Mouse (Mus musculus) midbrain, embryonic 14.5 days (tissue): Measurements from ENCODE around the gene Adgrf5. TPM values are rescaled to one million over a fixed set of nuclear protein-coding genes. Genes with fewer than 3 reads are reported as not detected.
A peak's percentile ranks its signal among the peaks of the same experiment; 100 is the strongest.
"Not testable (repeated sequence)": the region's sequence is repeated elsewhere in the genome, so short reads cannot be mapped to it uniquely, and the experiment has no call there.

Source experiments
- ATAC-seq: fragments of 200-750 bp; cut with Nextera tagmentation; 2 replicates; pipeline ENCODE4 v1.8.0; 2017; ENCODE audit warnings: moderate number of reproducible peaks, moderate library complexity; ENCODE audit not compliant: low FRiP score, low TSS enrichment
- DNase-seq: peaks from one replicate; pipeline ENCODE4 v3.0.0-alpha.2; 2015
- H3K27ac ChIP-seq: fragments of 300-500 bp; sonication (generic); replicated peaks from 2 replicates; pipeline ENCODE4 v1.5.1; 2014; ENCODE audit warnings: mild to moderate bottlenecking, low read depth, low read length, moderate library complexity
- H3K27me3 ChIP-seq: fragments of 300-500 bp; sonication (generic); 2 replicates; pipeline ENCODE4 v1.6.1; 2014; ENCODE audit warnings: low read length, control low read depth, mixed read lengths; ENCODE audit not compliant: control insufficient read depth, insufficient read depth
- H3K36me3 ChIP-seq: fragments of 300-500 bp; sonication (generic); 2 replicates; pipeline ENCODE4 v1.6.1; 2014; ENCODE audit warnings: low read length, control low read depth; ENCODE audit not compliant: control insufficient read depth, insufficient read depth
- H3K4me1 ChIP-seq: fragments of 300-500 bp; sonication (generic); 2 replicates; pipeline ENCODE4 v1.6.1; 2014; ENCODE audit warnings: mild to moderate bottlenecking, antibody characterized with exemption, low read length, control low read depth; ENCODE audit not compliant: control insufficient read depth, insufficient read depth
- H3K4me2 ChIP-seq: fragments of 300-500 bp; sonication (generic); 2 replicates; pipeline ENCODE4 v1.6.1; 2014; ENCODE audit warnings: mild to moderate bottlenecking, low read length, moderate library complexity
- H3K4me3 ChIP-seq: fragments of 300-500 bp; sonication (generic); replicated peaks from 2 replicates; pipeline ENCODE4 v1.5.1; 2014; ENCODE audit warnings: low read depth, low read length
- H3K9ac ChIP-seq: fragments of 300-500 bp; sonication (generic); replicated peaks from 2 replicates; pipeline ENCODE4 v1.6.1; 2014; ENCODE audit warnings: mild to moderate bottlenecking, low read length, moderate library complexity
- H3K9me3 ChIP-seq: fragments of 300-500 bp; sonication (generic); 2 replicates; pipeline ENCODE4 v1.6.1; 2016; ENCODE audit warnings: low read length, control low read depth, mixed read lengths; ENCODE audit not compliant: control insufficient read depth
- WGBS: fragments of 180-500 bp; shearing (Covaris S2); extraction: QIAGEN DNeasy Blood & Tissue Kit; methylation state at CpG from one replicate; pipeline ENCODE4 v1.1.7; 2014; 5-methylcytosine and 5-hydroxymethylcytosine counted together
- polyA plus RNA-seq: library from polyadenylated mRNA; unstranded; fragments of >200 nt; fragmentation: Nextera tagmentation; extraction: Ambion mirVana; gene quantifications from 2 replicates; pipeline ENCODE4 v1.2.1, GENCODE M21; 2014

The Adgrf5 gene
- polyA plus RNA-seq, 1 experiment from 2014 or later = 7.9 TPM

GRCm38 (mm10) chr17:43337643-43338042 is 22.6 kb upstream of the Adgrf5 start:
- Histone ChIP-seq H3K36me3 (no peaks in the 10 kb centered on the region), H3K27ac (no peak overlapping the region), H3K4me3 (no peak overlapping the region), H3K4me2 (no peak overlapping the region), H3K9me3 (no peaks in the 10 kb centered on the region), H3K9ac (no peak overlapping the region), H3K27me3 (no peaks in the 10 kb centered on the region), H3K4me1 (no peaks in the 10 kb centered on the region)
- no peak for ATAC-seq
- 86% methylated on average over 2 of the region's 2 CpGs for WGBS
- no peak for DNase-seq

- H3K4me2 ChIP-seq = no peak overlapping the region
- ATAC-seq = no peak
- H3K27me3 ChIP-seq = no peaks in the 10 kb centered on the region
- H3K4me1 ChIP-seq = no peaks in the 10 kb centered on the region
- no peak overlapping the region for H3K4me3 ChIP-seq
- H3K27ac ChIP-seq = no peak overlapping the region
- DNase-seq = no peak
- WGBS = 80% methylated on average over 3 of the region's 3 CpGs
- no peak overlapping the region for H3K9ac ChIP-seq
- H3K9me3 ChIP-seq = no peaks in the 10 kb centered on the region
- H3K36me3 ChIP-seq = no peaks in the 10 kb centered on the region
Measured at GRCm38 (mm10) chr17:43338279-43338678, 22.0 kb upstream of the Adgrf5 start.

GRCm38 (mm10) chr17:43346499-43346898 is 13.8 kb upstream of the Adgrf5 start:
- not testable (repeated sequence) for DNase-seq
- WGBS = 90% methylated on average over 2 of the region's 2 CpGs

GRCm38 (mm10) chr17:43357902-43358539 is 2.2 kb upstream of the Adgrf5 start:
- H3K4me3 ChIP-seq = no peak overlapping the region
- no peak overlapping the region for H3K9ac ChIP-seq
- DNase-seq = peak; percentile 63
- ATAC-seq = no peak
- 8% methylated on average over 9 of the region's 9 CpGs for WGBS
- 0 out of 2 replicates have a peak, but pooled peaks cover 3% of the 10 kb centered on the region for H3K4me1 ChIP-seq
- H3K9me3 ChIP-seq = no peaks in the 10 kb centered on the region
- no peaks in the 10 kb centered on the region for H3K27me3 ChIP-seq
- 0 out of 2 replicates have a peak overlapping the region, but pooled peaks have one; percentile 10 for H3K4me2 ChIP-seq
- no peaks in the 10 kb centered on the region for H3K36me3 ChIP-seq
- no peak overlapping the region for H3K27ac ChIP-seq

More at GRCm38 (mm10) chr17:43346499-43346898, 13.8 kb upstream of the Adgrf5 start:
- not testable (repeated sequence) for H3K9me3 ChIP-seq, H3K9ac ChIP-seq, H3K27ac ChIP-seq, H3K27me3 ChIP-seq, H3K4me3 ChIP-seq, H3K4me2 ChIP-seq, H3K4me1 ChIP-seq, H3K36me3 ChIP-seq, ATAC-seq

- DNase-seq (no peak), ATAC-seq (no peak)
- Histone ChIP-seq H3K4me1 (0 out of 2 replicates have a peak, but pooled peaks cover 3% of the 10 kb centered on the region), H3K4me3 (no peak overlapping the region), H3K36me3 (no peaks in the 10 kb centered on the region), H3K4me2 (no peak overlapping the region), H3K27ac (no peak overlapping the region), H3K9me3 (no peaks in the 10 kb centered on the region), H3K27me3 (no peaks in the 10 kb centered on the region), H3K9ac (no peak overlapping the region)
- 88% methylated on average over 11 of the region's 11 CpGs for WGBS
Measured at GRCm38 (mm10) chr17:43361021-43361420, 770 bp downstream of the Adgrf5 start.

- Histone ChIP-seq H3K36me3 (no peaks in the 10 kb centered on the region), H3K9me3 (no peaks in the 10 kb centered on the region), H3K4me2 (no peak overlapping the region), H3K27me3 (no peaks in the 10 kb centered on the region), H3K4me3 (no peak overlapping the region), H3K9ac (no peak overlapping the region), H3K4me1 (0 out of 2 replicates have a peak, but pooled peaks cover 3% of the 10 kb centered on the region), H3K27ac (no peak overlapping the region)
- ATAC-seq (no peak), DNase-seq (no peak)
- 57% methylated on average over 11 of the region's 11 CpGs for WGBS
Measured at GRCm38 (mm10) chr17:43362362-43362761, 2.1 kb downstream of the Adgrf5 start.

GRCm38 (mm10) chr17:43362881-43363280 is 2.6 kb downstream of the Adgrf5 start:
- Histone ChIP-seq H3K9ac (no peak overlapping the region), H3K4me1 (0 out of 2 replicates have a peak, but pooled peaks cover 3% of the 10 kb centered on the region), H3K27me3 (no peaks in the 10 kb centered on the region), H3K27ac (no peak overlapping the region), H3K36me3 (no peaks in the 10 kb centered on the region), H3K9me3 (no peaks in the 10 kb centered on the region), H3K4me3 (no peak overlapping the region), H3K4me2 (no peak overlapping the region)
- DNase-seq (no peak), ATAC-seq (no peak)
- WGBS = 68% methylated on average over 6 of the region's 6 CpGs

GRCm38 (mm10) chr17:43363921-43364320 is 3.7 kb downstream of the Adgrf5 start:
- Histone ChIP-seq H3K4me2 (no peak overlapping the region), H3K4me1 (no peaks in the 10 kb centered on the region), H3K4me3 (no peak overlapping the region), H3K27ac (no peak overlapping the region), H3K9ac (no peak overlapping the region), H3K27me3 (no peaks in the 10 kb centered on the region), H3K9me3 (no peaks in the 10 kb centered on the region), H3K36me3 (no peaks in the 10 kb centered on the region)
- WGBS = 74% methylated on average over 6 of the region's 6 CpGs
- ATAC-seq (no peak), DNase-seq (no peak)

GRCm38 (mm10) chr17:43365297-43365696 is 5.0 kb downstream of the Adgrf5 start:
- H3K9me3 ChIP-seq = no peaks in the 10 kb centered on the region
- no peaks in the 10 kb centered on the region for H3K27me3 ChIP-seq
- no peak overlapping the region for H3K9ac ChIP-seq
- no peaks in the 10 kb centered on the region for H3K4me1 ChIP-seq
- DNase-seq (no peak), ATAC-seq (no peak)
- H3K4me3 ChIP-seq = no peak overlapping the region
- WGBS = 89% methylated on average over 6 of the region's 6 CpGs
- H3K36me3 ChIP-seq = no peaks in the 10 kb centered on the region
- no peak overlapping the region for H3K4me2 ChIP-seq
- H3K27ac ChIP-seq = no peak overlapping the region
